Mouse (Mus musculus): ENCODE results near the gene Akap1.

Gene Akap1

DNA sequence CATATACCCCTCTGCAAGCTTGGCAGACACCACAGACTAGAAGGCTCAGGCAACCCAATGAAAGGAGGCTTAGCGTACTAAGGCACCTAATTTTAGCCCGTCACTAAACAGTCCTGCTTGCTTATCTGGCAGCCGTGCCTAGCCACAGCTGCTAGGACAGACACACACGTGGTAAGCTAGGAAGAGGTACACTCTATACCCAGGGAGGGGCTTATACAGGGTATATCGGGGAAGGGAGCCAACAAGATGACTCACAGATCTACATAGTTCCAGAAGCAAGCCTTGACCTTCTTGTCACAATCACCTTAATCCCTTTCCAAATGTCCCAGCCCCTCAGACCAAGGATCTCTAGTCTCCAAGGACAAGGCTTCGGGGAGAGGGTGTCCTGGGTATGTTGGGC lies 23.0 kb downstream of the Akap1 start:
- no peak for DNase-seq

DNA sequence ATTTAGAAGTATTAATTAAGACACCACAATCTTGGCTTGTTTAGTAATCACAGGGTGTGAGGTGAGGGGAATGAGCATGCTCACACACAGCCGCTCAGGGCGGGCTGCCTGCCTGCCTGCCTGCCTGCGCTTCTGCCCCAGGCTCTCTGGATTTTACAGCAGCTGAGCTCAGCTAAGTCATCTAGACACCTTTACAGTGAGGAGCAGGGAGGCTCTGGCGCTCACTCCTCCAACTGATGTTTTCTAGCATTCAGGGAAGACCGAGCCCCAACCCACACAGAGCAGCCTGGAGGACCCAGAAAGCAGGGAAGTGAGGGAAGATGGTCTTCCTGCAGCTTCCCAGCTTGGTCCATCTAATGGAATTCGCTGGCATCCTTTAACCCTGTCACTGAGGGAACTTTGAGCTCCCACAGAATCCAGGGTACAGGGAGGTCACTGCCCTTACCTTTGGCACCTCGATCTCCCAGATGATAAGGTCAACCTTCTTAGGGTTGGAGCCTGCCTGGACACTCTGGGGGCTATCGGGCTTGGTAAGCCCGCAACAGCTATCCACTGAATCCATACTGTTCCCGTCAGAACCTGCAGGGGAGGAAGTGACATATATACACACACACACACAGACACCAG lies 23.5 kb downstream of the Akap1 start:
- no peak for DNase-seq

DNA sequence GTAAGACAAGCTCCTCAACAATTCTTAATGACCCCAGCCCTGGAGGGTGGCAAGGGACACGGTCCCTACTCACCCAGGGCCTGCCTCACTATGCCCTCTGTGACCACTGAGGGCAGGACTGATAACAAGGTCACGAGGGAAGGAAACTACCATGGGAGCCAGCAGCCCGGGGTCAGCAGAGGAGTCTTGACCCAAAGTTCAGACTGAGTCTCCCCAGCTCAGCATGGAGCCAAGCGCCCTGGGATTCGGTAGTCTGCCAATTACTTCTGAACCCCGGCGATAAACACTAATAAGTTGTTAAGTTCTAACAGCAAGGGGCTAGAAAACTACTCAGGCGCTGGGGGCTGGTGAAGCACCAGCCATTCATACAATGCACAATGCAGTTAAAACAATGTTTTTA lies 24.1 kb downstream of the Akap1 start:
- no peak for DNase-seq

DNA sequence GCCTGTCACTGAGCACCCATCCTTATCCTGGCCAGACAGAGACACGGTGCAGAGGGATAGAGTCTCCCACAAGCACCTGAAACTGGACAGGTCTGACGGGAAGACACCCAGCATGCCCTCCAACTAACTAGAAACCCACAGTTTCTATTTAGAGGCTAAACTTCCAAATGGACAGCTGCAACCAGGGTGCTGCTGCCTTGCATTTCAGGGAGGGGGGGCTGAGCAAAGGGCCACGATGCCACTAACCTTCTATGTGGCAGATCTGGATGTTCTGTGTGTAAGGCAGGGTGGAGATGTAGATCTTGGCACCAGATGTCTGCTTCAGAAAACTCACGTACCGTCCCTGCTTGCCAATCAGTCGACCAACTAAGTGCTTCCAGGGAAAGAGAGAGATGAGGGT lies 25.0 kb downstream of the Akap1 start:
- no peak for DNase-seq

DNA sequence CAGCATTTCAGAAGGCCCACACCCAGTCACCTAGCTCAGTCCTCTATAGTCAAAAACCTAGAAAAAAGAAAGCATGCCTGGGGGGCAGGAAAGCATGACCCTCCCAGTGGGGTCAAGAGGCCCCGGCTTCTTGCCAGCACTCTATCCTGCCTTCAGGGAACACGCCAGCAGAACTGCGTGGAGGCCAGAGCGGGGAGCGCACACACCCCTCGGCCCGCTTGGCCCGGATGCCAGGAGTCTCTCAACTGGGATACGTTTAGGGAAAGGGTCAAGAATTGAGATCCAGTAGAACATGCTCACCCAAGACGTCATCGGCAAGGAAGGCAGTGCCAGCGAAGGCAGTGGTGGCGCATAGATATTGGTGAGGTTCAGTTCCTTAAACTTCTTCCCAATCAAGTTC lies 25.8 kb downstream of the Akap1 start:
- no peak for DNase-seq

DNA sequence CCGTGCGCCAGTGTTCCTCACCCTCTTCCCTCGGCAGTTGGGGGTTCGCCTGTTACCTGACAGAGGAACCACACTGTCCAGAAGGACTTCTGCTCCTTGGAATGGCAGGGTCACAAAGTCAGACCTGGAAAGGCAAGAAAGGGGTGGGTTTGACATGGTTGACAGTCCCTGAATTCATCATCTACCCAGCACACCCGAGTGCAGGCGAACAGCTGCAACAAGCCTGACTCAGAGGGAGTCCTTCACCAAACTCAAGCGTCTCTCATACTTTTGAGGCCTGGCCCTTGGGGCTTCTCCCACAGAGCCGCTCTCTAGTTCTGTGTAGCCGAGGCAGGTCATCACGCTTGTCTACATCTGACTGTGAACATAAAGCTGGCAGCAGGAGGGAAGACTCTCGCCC lies 29.8 kb downstream of the Akap1 start:
- no peak for DNase-seq

DNA sequence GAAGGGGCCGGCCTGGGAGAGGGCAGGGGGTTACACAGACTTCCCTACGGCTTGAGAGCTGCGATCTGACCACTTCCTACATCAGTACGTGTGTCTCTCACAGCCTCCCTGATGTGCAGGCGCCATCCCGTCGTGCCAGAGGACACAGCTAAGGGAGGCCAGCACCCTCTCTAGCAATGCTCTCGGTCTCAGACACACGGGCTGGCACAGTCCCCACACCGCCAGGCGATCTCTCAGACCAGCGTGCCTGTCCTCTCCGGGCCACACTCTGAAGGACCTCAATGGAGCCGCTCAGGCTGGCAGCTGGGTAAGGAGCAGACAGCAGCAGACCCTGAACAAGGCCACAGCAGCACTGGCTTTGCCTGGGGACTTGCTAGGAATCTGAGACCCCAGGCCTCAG lies 30.3 kb downstream of the Akap1 start:
- no peak for DNase-seq

DNA sequence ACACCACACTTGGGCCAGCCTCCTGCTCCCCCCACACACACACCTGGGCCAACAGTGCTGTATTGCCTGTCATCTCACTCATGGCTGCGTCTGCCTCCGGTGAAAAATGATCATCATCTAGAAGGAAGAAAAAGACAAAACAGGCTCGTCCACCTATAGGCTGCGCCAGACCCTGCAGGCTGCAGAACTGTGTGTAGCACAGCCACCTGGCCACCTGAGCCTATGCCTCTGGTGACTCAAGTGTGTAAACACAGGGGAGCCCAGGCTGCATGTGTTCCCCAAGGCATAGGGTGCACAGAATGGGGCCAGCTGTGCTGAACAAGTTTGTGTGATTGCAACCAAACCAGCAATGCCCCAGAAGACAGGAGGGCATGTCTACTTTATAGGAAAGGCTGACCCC lies 31.3 kb downstream of the Akap1 start:
- no peak for DNase-seq

DNA sequence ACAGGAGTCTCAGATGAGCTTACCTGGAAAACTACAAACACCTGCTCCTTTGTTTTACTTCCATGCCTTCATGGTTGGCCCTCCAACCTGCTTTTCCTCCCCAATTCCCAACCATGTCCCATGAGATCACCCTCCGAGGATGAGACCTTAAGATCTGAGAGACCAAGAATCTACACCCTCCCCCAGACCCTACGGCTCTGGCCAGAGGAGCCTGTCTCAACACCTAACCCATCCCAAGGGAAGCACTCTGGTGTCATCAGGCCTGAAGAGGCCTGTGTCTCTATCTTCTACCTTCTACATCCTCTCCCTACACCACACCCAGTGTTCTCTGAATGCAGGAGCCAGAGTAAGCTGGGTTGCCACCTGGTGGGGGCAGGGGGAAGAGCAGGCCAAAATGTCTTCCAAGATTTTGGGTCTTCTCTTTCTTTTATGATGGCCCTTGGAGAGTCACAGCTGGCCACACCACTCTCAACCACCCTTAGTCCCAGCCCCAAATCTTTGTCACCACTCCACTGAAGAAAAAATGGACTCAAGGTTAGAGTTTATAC lies 34.1 kb downstream of the Akap1 start:
- DNase-seq: peak; percentile 59 to 67

DNA sequence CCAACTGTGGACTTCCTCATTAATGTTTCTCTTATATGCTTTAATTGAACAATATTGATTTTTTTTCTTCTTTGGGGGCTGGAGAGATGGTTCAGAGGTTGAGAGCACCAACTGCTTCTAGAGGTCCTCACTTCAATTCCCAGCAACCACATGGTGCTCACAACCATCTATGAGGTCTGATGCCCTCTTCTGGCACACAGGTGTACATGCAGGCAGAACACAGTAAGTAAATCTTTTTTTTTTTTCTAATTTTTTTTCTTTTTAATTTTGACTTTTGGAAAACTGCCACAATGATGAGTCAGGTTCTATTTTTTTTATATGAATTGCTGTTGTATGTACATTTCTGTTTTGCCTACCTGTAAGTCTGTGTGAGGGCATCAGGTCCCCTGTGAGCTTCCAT lies 35.9 kb downstream of the Akap1 start:
- no peak for DNase-seq

DNA sequence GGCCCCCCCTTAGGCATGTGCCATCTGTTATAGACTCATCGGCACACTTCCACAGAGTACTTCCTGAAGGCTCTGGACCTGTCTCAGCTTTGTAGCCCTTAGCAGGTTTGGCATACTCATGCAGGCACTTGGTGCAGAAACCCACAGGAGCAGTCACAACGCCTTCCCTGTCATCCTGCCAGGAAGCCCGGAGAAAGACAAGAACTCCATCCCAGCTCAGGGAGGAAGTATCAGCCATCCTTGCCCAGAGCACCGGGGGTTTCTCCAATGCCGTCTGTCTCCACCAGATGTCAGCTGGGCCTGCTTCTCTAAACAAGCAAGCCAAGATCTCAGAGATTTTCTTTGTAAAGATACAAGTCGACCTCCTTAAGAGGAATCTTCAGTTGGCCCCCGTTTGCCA lies 38.5 kb downstream of the Akap1 start:
- DNase-seq: peak; percentile 45 to 56

DNA sequence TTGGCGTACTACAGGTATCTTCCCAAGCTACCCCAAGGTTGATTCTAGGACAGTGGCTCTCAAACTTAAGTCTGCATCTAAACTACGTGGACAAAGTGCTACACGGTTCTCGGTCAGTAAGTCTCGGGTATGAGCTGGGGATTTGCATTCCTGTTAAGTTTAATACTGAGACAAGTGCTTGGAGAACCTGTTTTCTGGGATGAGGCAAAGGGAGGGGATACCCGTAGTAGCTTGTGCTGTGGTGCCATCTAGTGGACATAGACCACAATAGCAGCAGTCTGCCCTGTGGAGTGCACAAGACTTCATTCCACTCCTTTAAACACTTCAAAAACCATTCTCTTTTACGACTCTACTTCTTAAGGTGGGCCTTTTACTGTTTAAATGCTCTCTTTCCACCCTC lies 41.4 kb downstream of the Akap1 start:
- DNase-seq: peak; percentile 73 to 78

DNA sequence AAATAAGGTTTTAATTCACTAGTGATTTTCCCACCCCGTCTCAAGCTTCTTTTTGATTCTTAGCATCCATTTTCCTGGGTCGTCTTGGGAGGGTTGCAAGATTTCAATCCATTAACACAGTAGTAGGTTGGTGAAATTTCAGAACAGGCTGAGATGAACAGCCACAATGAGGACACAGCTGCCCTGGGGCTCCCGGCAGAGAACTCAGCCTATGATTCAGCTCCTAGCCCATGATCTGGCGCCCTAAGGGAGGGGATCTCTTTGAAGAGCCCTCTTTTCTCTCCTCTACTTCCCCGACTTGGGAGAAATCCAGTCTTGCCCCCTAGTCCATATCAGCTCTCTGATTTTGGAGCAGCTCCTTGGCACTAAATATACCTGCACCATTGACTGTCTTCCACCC lies 41.9 kb downstream of the Akap1 start:
- peak in 1 of 2 experiments; percentile 24 for DNase-seq

DNA sequence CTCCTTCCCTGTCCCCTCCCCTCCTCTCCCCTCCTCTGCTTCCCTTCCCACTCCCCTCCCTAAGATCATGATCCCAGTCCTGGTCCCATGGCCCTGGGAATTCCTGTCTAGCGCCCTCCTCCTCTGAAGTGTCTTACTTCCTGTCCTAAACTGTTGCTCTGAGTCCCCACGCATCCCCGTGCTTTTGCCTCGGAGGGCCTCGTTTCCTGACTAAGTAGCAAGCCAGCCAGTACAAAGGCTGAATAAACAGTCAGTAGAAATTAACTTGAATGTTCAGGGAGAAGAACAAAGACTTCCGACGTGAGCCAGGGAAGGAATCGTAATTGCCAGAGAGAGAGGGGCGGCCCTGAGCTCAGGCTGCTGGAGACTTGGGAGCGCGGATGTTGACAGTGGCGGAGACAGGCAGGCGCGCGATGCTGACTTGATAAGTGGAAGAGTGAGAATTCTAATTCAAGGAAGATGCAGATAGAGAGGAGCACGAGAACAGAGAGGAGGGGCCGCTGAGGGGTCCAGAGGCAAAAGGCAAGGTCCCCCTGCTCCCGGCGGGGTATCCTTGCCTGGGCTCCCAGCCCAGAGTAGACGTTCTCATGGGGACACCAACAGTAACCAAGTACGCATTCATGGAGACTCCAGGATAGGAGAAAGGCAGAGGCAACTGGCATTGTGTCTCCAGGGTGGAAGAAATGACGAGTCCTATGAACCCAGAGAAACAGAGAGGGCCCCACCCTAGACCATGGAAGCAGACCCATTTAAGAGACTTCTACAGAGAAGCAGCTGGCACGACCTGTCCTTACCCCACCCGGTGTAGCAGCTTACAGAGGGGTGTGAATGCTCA lies 43.4 kb downstream of the Akap1 start:
- DNase-seq: peak; percentile 55 to 71

DNA sequence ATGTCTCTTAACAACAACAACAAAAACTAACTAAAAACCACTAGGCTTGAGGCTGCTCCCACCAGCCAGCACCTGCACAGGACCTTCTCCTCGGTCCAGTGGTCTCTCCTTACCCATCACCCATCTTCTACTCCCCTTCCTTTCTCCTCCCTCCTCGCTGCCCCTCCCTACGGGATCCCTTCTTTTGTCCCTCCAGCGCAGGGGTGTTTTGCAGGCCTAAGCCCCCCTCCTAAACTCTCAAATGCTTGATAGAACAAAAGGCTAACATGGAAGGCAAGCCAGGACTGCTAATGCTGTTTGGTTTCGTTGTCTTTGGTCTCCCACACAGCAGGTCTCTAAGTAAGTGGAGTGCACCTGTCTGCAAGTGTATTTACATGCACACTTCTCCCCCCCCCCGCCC lies 44.1 kb downstream of the Akap1 start:
- DNase-seq: peak in 1 of 2 experiments; percentile 36

DNA sequence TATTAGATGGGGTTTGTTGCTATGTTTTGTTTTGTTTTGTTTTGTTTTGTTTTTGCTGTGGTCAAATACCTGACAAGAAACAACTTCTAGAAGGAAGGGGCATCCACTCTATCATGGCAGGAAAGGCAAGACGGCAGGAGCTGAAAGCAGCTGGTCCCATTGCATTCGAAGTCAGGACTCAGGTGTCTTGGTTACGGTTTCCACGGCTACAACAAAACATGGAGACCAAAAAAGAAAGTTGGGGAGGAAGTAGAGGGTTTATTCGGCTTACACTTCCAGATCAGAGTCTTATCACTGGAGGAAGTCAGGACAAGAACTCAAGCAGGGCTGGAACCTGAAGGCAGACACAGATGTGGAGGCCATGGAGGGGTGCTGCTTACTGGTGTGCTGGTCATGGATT lies 47.3 kb downstream of the Akap1 start:
- DNase-seq: no peak

DNA sequence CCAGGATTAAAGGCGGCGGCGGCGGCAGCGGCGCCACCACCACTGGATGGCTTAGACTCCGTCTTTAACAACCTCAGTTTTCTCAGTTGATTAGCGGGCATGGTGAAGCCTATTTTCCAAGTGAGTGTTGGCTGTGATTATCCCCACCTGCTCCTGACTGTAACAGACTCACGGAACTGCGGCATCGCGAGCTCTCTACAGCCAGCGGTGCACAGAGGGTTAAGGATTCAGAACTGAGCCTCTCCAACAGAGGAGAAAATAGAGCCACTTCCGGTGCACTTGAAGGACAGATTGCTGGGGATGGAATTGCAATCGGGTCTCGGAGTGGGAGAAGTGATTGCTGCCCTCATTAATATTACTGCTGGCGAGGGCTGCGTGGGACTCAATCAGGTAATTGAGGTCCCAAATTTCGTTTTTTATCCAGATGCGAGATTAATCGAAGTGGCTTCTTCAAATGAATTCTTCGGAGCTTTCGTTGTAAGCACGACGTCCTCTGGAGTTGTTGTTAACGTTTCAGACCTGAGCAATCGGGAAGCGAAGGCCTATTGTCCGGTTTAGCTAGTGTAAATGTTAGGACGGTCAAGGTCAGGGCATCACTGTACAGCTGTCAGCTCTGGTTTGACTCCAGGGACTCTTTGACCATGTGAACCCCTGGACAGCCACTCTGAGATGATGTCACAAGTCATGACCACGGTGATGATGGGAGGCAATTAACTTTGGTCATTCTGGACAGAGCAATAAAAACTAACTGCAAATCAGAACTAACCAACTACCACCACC lies 61.0 kb downstream of the Akap1 start:
- DNase-seq: peak in 1 of 2 experiments; percentile 36

DNA sequence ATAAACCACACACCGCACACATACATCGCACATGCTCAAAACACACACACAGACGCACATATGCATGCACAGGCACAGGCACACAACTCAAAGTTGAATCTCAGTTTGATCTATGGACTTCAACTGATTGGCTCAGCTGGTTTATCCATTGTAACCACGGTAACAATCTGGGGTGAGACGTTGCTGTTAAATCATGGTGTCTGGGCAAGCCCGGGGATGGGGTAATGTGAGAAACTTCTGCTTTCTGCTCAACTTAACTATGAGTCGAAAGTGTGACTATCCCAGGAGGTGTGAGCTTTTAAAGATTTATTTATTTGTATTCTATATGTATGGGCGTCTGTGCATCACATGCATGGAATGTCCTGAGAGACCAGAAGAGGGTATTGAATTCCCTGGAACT lies 68.2 kb downstream of the Akap1 start:
- DNase-seq: no peak

DNA sequence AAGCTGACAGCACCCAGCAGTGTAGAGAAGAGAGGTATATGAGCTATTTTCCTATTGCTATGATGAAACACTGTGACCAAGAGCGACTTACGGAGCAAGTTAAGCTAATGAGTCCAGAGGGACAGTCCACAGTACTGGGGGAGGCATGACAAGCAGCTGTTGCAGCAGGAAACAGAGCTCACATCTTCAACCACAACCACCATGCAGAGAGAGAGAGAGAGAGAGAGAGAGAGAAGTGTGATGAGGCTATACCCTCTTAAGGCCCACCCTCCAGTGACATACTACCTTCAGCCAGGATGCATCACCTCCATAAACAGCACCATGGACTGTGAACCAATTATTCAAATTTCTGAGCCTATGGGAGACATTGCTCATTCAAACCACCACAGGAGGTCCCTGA lies 74.5 kb downstream of the Akap1 start:
- DNase-seq: no peak

DNA sequence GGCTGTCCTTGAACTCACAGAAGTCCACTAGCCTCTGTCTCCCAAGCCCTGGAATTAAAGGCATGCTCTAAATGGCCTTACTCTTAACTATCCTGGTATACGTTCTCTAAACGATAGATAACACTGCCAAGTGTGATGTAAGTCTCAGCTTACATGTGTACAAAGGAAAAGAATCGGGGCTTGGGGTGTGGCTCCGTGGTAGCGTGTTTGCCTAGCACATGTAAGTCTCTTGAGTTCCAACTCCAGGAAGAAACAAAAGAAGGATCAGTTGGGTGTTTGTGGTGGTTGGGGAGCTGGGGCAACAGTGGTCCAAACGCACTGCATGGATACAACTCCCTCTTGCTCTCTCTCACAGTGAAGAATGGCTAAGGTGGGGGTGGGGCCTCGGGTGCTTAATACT lies 77.6 kb downstream of the Akap1 start:
- no peak for DNase-seq

DNA sequence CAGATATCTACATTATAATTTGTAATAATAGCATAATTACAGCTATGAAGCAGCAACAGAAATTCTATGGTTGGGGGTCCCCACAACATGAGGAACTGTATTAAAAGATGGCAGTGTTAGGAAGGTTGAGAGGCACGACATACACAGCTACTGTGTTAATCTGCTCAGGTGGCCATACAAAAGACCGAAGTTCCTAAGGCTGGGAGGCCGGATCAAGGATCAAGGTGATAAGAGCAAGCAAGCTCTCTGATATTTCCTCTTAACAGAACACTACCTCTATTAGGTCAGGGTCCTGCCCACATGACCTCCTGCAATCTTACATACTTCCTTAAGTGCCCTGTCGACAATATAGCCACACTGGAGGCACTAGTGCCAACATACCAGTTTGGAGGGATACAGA lies 80.9 kb downstream of the Akap1 start:
- no peak for DNase-seq

DNA sequence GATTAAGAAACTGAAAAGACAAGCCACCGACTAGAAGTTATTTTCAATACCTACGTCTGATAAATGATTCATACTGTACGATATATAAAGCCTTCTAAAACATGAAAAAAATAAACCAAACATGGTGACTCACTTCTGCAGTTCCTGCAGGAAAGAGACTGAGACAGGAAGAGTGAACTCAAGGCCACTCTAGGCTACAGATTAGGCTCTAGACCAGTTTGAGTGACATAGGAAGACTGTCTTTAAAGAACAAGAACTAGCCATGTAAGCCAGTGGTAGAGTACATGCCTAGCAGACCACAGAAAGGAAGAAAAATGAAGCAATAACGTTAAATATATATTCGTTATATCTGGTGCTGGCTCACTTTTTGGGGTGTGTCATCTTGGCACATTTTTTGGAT lies 81.9 kb downstream of the Akap1 start:
- no peak for DNase-seq

Measured in kidney, postnatal 4 days (tissue).